Mouse (Mus musculus): ENCODE measurements around the gene Osbpl6.
A peak's percentile ranks its signal among the peaks of the same experiment; 100 is the strongest.

The Osbpl6 gene

DNA sequence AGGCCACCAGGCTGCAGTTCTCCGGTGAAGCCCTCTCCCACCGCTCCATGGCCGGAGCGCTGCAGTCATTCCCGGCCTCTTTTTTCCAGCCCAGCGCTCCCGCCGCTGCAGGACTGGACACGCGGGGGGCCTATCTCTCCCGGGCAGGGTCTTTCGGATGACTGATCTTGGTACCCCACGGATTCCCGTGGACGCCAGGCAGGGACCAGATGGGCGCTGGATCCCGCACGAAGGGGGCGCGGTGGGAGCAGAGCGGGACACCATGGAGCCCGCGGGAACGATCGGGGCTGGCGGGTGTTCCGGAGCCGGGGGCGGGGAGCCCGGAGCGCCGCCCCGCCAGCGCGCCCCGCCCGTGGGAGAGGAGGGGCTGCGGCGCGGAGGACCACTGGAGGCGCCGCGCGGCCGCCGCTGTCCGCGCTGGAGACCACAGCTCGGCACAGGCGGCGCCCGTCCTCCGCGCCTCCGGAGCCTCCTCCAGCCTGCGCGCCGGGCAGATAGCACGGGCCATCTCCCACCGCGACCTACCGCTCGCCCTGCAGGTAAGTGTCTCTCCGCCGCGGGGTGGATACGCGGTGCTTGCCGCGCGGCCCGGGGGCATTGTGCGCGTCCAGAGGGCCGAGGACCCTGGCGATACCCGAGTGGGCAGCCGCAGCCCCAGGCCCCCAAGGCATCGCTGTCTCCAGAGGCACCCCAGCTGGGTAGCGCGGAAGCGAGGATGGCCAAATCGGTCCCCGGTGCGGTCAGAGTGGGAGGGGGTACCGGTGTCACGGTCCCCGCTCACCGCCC is at the start of gene Osbpl6:
Gene Osbpl6 (plus strand): TSS at position 358 of the 786 bp plus-strand sequence.
- peak; percentile 50 for DNase-seq (ENCODE audit: low read depth, low spot score)

DNA sequence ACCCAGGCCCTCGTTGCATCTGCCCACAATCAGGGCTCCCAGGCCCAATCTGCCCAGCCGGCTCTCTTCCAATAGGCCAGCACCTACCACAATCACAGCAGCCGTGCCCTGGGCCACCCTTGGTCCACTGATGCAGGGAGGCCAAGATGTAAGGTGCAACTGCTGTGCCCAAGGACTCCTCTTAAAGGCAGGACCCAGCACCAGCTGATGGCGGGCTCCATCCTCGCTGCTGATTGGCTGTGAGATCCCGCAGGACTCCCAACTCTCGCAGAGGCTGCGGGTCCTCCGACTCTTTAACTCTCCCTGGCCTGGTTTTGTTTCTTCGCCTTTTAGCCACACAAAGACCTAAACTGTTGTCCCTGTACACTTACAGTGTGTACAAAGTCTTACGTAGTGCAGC is 46.1 kb upstream of the Osbpl6 start, which contains the start of gene Cyct:
Gene Cyct (minus strand): TSS at position 225 of the 400 bp plus-strand sequence.
- peak; percentile 83 for DNase-seq (ENCODE audit: low read depth, low spot score)

DNA sequence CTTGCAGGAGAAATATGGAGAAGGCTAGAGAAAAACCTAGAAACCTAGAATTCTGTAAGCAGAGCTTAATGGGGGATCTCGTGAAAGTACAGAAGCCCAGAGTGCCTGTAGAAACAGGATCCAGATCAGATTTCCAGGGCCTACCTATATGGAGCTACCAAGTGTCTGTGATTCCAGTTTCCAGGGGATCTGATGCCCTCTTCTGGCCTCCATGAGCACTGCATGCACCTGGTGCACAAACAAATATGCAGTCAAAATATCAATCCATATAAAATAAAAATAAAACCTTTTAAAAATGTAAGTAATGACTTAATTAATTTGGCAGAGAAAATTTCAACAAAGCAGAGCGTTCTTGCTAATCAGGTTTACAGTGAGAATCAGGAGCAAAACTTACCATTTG is 44.2 kb upstream of the Osbpl6 start:
- peak; percentile 70 for DNase-seq (ENCODE audit: low read depth, low spot score)

DNA sequence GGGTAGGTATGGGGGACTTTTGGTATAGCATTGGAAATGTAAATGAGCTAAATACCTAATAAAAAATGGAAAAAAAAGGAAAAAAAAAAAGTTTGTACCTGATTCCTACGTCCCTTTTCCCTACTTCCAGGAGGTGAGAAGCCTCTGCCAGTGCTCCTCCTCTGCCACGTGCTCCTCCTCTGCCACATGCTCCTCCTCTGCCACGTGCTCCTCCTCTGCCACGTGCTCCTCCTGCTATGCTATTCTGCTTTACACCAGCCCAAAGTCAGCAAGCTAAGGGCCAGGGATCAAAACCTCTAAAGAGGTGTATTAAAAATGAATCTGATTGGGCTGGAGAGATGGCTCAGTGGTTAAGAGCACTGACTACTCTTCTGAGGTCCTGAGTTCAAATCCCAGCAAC is 40.5 kb upstream of the Osbpl6 start:
- no peak for DNase-seq (ENCODE audit: low read depth, low spot score)

DNA sequence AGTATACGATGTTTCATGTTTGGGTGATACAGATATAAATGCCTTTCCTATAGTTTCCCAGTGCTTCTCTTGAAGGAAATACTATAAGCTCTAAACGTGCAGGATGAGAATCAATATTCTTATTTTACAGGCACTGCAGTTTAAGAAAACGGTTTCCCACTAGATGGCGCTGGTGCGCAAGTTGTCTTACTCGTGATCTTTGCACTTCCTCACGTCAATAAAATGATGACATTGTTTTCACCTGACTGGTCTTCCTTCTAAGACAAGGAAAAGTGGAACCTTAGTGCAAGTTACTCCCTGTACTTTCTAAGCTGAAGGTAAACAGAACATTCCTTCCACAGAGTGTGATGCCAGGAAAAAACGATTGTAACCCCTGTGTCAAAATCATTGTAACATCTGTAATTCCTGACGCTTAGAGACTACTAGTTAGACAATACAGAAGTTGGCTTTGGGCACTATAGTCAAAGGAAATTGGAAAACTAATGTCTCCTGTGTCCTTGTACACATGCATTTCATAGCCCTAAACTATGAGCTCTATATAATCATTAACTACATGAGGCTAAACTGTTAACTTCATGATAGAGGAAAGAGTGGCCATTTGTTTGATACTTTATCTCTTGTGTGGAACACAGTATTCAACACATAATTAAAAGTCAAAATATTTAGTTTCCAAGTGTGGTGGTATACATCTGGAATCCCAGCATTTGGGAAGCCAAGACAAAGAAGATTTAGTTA is 39.0 kb upstream of the Osbpl6 start:
- DNase-seq (ENCODE audit: low read depth, low spot score), result peak; percentile 78

DNA sequence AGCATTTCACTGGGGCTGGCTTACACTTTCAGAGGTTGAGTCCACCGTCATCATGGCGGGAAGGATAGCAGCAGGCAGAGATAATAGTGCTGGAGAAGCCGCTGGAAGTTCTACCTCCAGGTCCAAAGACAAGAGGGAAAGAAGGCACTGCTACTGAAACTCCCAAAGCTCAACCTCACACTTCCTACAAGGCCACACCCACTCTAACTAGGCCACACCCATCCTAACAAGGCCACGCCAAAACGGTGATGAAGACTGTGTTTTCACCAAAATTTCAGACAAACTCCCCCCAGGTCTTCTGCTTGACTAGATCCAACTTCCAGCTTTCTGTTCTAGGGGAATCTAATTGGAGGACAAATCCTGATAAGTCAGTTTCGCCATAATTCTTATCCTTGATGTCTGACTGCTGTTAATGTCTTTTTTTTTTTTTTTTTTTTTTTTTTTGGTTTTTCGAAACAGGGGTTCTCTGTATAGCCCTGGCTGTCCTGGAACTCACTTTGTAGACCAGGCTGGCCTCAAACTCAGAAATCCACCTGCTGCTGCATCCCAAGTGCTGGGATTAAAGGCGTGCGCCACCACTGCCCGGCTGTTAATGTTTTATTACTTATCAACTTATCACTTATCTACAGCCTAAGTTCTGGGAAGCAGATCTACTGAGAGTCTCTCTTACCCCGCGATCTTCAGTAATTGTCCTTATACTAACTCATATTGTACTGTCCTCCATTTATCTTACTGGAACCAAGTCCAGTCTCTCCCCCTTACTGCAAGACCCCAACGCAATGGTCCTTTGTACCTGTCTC is 37.2 kb upstream of the Osbpl6 start:
- DNase-seq (ENCODE audit: low read depth, low spot score), result no peak

DNA sequence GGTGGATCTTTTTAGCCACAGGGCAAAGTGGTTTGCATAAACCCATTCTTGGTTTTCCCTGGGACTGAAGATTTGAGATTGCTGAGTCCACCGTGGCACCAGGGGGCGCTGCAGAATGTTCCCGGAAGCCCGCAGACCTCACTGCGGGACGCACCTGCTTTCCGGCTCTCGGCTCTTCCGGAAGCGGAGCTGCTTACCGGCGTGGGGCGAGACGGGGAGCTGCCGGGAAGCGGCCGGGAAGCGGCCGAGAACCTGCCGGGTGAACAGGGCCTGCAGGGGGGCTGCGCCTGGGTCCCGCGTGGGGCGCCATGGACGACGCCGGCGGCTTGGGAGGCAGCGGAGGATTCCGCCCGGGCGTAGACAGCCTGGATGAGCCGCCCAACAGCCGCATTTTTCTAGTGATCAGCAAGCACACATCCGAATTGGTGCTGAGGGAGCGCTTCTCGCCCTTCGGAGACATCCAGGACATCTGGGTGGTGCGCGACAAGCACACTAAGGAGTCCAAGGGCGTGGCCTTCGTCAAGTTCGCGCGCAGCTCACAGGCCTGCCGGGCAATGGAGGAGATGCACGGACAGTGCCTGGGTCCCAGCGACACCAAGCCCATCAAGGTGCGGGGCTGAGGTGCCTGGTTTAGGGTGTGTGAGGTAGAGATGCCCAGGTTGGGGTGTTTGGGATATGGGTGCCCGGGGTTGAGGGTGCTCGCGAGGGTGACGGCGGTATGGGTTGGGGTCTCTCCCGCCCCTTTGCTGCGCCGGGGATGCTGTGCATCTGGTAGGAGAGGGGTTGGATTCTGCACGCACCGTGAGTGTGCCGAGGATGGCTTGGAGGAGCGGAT is 36.3 kb upstream of the Osbpl6 start, which contains the start of gene Rbm45:
Gene Rbm45 (plus strand): TSS at position 164 of the 835 bp plus-strand sequence.
- DNase-seq (ENCODE audit: low read depth, low spot score), result peak; percentile 94

DNA sequence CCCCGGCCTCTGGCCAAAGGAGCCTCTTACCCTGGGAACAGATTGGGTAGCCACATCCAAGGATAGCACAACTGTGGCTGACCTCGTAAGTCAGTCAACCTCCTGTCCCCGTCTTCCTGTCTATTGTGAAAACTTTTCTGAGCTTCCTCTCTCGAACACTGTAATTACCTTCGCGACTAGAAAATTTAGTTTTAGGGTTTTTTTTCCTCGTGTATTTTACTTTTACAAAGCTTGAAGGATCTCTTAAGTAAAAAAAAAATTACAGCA is 35.7 kb upstream of the Osbpl6 start:
- no peak for DNase-seq (ENCODE audit: low read depth, low spot score)

DNA sequence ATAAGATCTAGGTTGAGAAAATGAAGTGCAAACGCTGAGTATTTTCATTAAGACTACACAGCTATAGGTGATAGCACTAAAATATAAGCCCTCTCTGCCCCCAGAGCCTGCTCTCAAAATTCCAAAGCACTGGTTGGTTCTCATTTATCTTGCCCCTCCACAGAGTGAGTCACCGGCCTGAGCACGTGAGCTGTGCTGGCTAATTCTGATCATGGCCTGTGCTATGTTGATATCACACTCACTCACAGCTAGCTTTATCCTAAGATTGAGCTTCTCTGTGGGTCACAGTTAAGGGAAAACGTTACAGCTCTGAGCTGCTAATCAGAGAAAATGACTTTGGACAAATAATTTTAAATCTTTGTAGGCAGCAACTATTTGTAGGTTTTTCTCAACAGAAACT is 34.1 kb upstream of the Osbpl6 start:
- DNase-seq (ENCODE audit: low read depth, low spot score), result no peak

DNA sequence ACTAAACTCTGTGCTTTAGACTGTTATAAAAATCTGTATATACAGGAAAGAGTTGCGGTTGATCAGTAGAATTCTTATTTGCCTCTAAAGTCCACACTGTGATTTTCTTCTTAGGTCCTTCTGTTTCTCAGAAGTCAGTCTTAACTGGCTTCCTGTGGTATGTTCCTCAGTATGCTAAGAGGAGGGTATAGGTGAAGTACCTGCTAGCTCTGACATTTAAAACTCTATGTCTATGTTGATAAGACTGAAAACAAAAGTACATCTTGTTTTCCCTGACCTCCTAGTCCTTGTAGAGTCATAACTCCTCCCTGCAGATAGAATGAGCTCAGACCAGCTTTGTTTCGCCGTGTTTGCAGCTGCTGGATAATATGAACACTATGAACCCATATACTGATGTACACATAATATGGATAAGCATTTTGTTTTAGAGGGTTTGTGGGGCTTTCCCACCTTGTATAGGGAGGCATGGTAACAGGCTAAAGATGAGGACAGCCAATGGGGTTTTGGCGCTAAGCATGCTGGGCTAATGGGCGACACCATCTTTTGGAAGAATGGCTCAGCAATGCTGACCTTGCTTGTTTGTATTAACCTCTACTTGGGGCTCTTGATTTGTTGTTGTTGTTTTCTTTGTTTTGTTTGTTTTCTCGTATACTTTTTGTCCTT is 31.6 kb upstream of the Osbpl6 start:
- DNase-seq (ENCODE audit: low read depth, low spot score), result no peak

DNA sequence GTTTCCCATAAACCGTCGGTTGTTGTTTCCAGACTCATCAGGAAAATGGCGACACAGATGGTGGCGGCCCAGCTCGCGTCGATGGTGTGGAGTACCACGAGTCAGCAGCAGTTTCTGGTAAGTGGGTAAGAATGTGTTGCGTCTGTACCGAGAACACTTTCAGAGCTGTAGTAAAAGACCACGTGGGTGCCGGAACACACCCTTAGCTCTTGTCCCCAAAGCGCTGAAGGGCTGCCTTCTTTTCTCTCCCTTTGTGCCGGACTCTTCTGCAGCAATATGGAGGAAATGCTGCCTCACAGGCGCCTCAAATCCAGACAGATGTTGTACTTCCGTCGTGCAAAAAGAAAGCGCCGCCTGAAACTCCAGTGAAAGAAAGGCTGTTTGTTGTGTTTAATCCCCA is 27.7 kb upstream of the Osbpl6 start:
- DNase-seq (ENCODE audit: low read depth, low spot score), result peak; percentile 71

DNA sequence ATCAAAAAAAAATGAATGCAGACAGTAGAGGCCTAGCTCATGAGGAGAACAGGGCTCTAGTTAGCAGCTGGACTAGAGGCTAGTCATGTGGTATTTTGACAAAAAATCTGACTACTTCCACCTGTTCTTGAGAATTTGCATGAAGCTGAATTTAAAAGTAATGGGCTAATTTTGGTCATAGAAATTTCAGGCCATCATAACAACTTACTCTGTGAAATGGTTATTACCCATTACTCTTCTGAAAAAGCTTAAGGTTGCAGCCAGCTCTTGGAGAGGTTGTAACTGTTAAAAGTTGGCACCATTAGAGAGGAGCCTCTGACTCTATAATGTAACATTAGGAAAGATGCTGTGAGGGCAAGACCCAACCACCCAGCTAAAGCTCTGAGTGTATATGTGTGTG is 19.8 kb upstream of the Osbpl6 start:
- no peak for DNase-seq (ENCODE audit: low read depth, low spot score)

DNA sequence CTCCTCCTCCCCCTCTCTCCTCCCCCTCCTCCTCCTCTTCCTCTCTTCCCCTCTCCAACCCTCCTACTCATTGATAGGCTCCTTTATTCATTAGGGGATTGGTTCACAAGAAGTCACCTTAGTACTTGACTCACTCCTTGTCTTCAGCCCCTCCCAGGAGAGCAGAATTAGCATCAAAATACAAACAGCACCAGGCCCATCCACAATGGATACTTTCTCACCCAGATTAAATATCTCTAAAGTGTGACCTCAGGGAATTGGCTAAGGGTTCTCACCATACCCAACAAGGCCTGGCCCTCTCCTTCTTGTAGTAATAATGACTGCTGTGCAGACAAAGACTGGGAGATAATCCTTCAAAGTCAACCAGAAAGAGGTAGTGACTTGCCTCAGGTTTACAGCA is 6.1 kb upstream of the Osbpl6 start:
- peak; percentile 76 for DNase-seq (ENCODE audit: low read depth, low spot score)

DNA sequence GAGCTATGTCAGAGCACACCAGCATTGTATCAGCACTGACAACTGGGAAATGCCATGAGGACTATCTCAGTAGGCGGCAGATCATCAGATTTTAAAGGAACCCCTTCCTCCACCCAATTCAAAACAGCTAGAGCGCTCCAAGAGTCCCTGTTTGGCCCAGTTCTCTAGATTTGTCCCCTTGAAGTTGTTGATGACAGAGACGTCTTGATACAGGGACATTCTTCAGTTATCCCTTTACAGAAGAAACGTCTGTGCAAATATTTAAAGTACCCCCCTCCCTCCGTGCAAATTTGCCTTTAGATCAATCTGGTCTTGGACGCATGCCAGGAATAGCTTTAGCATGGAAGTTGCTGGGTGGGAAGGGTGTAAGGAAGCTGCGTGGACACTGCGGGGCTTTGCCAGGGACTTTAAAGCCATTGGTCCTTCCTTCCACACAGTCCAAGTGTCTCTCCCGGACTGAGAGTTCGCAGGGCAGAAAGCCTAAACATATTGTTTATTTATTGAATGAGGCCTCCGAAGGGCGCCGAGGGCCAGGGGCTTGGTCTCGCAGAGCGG is 635 bp upstream of the Osbpl6 start:
- DNase-seq (ENCODE audit: low read depth, low spot score), result no peak

DNA sequence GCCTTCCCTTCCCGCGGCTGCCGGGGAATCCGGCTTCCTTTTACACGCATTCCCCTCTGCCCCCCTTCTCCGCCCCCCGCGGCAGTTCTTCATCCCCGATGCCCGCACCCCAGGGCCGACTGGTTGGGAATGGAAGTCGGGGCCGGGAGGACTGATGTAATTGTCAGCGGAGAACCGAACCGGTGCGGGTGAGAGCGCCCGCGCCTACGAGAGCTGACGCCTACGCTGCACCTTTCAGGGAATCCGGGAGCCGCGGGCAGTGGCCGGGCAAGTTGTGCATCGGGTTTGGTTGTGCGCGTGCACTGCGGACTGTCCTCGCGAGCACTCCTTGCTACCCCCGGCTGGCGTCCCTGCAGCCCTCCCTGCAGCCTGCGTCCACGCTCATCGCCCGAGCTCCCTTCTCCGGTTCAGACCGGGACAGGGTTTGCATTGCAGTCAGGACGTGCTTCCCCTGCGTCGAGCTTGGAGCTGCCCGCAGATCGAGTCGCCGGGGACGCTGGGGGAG is 681 bp downstream of the Osbpl6 start:
- peak; percentile 52 for DNase-seq (ENCODE audit: low read depth, low spot score)

DNA sequence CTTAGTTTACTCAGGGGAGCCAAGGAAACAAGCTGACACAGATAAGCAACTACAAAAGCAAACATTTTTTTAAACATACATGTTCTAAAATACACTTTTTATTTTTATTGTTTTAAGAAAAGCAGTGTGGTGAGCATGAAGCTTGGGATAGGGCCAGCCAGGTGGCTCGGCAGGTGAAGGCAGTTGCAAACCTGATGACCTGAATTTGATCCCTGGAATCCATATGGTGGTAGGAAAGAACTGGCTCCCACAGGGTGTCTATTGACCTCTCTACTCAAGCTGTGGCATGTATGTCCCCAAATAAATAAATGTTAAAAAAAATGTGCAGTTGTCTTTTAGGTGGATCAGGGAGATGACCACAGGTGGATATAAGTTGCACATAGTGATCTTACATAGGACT is 3.2 kb downstream of the Osbpl6 start:
- no peak for DNase-seq (ENCODE audit: low read depth, low spot score)

DNA sequence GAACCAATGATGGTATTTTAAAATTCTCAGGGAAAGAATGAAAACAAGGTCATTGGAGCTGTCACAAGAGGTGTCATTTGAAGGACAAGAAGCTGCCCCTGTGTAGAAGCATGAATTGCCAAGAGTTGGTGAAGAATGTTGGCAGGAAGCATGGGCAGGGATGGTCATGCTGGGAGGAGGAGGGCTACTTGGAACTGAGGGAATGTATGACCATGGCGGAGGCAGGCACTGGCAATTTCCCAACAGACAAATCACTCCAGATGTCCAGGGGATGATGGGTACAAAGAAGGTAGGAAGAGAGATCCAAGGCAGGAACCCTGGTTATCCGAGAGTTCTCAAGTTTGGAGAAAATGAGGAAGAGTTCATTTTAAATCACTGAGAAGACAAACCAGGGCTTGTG is 3.7 kb downstream of the Osbpl6 start:
- DNase-seq (ENCODE audit: low read depth, low spot score), result no peak

DNA sequence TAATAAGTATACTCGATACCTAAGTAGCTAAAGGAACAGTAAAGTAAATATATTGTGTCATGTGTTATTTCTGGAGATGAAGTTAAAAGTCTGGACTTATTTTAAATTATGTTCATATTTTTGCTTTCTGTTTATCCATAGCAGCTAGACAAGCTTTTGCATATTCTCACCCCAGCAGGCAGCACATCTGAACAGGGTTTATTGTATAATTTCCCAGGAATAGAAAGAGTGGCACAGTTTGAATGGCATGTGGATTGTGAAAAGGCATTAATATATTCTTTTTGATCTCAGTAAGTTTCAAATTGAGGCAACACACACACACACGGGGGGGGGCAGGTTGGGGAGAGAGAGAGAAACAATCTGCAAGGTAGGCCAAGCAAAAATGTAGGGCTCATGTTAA is 6.6 kb downstream of the Osbpl6 start:
- no peak for DNase-seq (ENCODE audit: low read depth, low spot score)

DNA sequence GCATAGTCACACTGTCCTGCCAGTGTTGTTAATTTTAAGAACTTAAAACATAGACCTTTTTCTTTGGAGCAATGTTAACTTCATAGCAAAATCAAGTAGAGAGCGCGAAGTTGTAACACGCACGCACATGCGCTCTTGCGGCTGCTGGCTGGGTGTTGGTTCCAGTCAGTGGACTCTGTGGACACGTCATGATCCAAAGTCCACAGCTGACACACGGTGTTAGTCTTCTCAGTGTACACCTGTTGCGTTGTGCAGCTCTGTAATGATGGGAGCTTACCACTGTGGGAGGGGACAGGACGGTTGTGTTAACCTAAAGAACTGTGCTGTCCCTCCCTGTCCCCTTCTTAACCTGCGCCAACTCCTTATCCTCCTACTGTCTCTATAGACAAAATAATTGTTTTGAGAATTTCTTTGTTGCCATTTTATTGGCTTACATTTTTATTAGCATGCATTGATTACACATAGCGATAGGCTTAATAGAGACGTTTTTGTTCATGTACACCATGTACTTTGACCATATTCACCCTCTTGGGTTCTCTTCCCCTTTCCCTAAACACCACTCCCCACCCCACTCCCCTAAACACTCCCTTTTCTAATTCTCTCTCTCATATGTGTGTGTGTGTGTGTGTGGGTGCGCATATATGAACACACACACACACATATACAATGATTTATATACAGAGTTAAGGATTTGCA is 11.3 kb downstream of the Osbpl6 start:
- DNase-seq (ENCODE audit: low read depth, low spot score), result no peak

DNA sequence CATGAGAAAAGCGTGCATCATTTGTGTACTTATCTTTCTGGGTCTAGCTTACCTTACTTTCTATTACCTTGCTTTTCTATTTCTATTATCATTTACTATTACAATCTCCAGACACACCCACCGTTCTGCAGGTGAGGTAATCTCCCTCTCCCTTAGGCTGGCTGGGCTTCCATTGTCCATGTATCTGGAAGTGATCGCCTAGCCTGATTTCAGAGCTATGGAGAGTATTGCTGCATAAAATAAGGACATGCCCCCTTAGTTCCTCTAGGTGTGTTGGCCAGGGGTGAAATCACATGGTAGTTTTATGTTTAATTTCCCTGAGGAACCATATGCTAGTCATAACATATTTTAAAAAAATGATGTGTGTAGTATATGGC is 11.8 kb downstream of the Osbpl6 start:
- DNase-seq (ENCODE audit: low read depth, low spot score), result no peak

All from R1 (cell line).